Mouse (Mus musculus) lung, embryonic 14.5 days (tissue): ENCODE data around the gene Pgpep1. TPM values are rescaled to one million over a fixed set of nuclear protein-coding genes. Genes with fewer than 3 reads are reported as not detected.
A peak's percentile ranks its signal among the peaks of the same experiment; 100 is the strongest.

Source experiments
- ATAC-seq: fragments of 200-750 bp; cut with Nextera tagmentation; 2 replicates; pipeline ENCODE4 v1.8.0; 2017; ENCODE audit warnings: mild to moderate bottlenecking, moderate TSS enrichment, moderate library complexity; ENCODE audit not compliant: insufficient read depth
- DNase-seq: peaks from one replicate; pipeline ENCODE4 v3.0.0-alpha.2; 2015
- H3K27ac ChIP-seq: fragments of 300-500 bp; sonication (generic); 2 replicates; pipeline ENCODE4 v1.5.1; 2014; ENCODE audit warnings: low read depth, mild to moderate bottlenecking, moderate library complexity
- H3K27me3 ChIP-seq: fragments of 300-500 bp; sonication (generic); 2 replicates; pipeline ENCODE4 v1.6.1; 2014; ENCODE audit warnings: low read length, control low read depth; ENCODE audit not compliant: insufficient read depth
- H3K36me3 ChIP-seq: fragments of 300-500 bp; sonication (generic); 2 replicates; pipeline ENCODE4 v1.6.1; 2014; ENCODE audit warnings: control low read depth; ENCODE audit not compliant: insufficient read depth
- H3K4me1 ChIP-seq: fragments of 300-500 bp; sonication (generic); 2 replicates; pipeline ENCODE4 v1.6.1; 2014; ENCODE audit warnings: antibody characterized with exemption, control low read depth; ENCODE audit not compliant: insufficient read depth
- H3K4me2 ChIP-seq: fragments of 300-500 bp; sonication (generic); 2 replicates; pipeline ENCODE4 v1.6.1; 2014; ENCODE audit warnings: mild to moderate bottlenecking
- H3K4me3 ChIP-seq: fragments of 300-500 bp; sonication (generic); 2 replicates; pipeline ENCODE4 v1.5.1; 2014; ENCODE audit warnings: low read depth, low read length
- H3K9ac ChIP-seq: fragments of 300-500 bp; sonication (generic); 2 replicates; pipeline ENCODE4 v1.6.1; 2014
- H3K9me3 ChIP-seq: fragments of 300-500 bp; sonication (generic); 2 replicates; pipeline ENCODE4 v1.6.1; 2016; ENCODE audit warnings: low read depth, low read length, control low read depth
- CTCF ChIP-seq: IDR thresholded peaks from 2 replicates; pipeline ENCODE4 v1.5.1; 2016; ENCODE audit warnings: antibody characterized with exemption, low read depth
- WGBS: fragments of 180-500 bp; shearing (Covaris S2); extraction: QIAGEN DNeasy Blood & Tissue Kit; methylation state at CpG from one replicate; pipeline ENCODE4 v1.1.7; 2014; 5-methylcytosine and 5-hydroxymethylcytosine counted together
- polyA plus RNA-seq: library from polyadenylated mRNA; unstranded; fragments of >200 nt; fragmentation: Nextera tagmentation; extraction: Ambion mirVana; gene quantifications from 2 replicates; pipeline ENCODE4 v1.2.1, GENCODE M21; 2014

Pgpep1 gene
- polyA plus RNA-seq, 1 experiment from 2014 or later = 48.2 TPM

DNA sequence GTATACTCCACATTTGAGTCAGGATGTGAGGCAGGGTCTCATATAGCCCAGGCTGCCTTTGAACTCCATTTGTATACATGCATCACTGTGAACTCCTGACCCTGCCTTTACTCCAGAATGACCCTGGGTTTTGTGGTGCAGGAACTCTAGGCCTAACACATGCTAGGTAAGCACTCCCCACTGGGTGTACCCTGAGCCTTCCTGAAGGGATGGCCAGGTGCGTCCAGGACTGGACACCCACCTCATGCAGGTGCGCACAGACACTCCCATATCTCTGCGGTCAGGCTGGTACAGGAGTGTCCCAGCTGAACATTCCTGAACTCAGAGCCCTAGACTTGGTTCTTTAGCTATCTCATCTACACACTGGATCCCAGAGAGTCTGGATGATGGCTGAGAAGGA, 13.9 kb upstream of the Pgpep1 start:
- Histone ChIP-seq H3K9me3 (no peaks in the 10 kb centered on the region), H3K4me2 (peak overlapping the region; percentile 93), H3K4me1 (peaks cover 10% of the 10 kb centered on the region), H3K36me3 (peaks cover 23% of the 10 kb centered on the region), H3K27ac (peak overlapping the region; percentile 95), H3K9ac (peak overlapping the region; percentile 79), H3K27me3 (no peaks in the 10 kb centered on the region), H3K4me3 (peak overlapping the region; percentile 68)
- 70% methylated on average over 3 of the region's 3 CpGs for WGBS
- DNase-seq = no peak
- no peak for TF ChIP-seq CTCF
- no peak for ATAC-seq

DNA sequence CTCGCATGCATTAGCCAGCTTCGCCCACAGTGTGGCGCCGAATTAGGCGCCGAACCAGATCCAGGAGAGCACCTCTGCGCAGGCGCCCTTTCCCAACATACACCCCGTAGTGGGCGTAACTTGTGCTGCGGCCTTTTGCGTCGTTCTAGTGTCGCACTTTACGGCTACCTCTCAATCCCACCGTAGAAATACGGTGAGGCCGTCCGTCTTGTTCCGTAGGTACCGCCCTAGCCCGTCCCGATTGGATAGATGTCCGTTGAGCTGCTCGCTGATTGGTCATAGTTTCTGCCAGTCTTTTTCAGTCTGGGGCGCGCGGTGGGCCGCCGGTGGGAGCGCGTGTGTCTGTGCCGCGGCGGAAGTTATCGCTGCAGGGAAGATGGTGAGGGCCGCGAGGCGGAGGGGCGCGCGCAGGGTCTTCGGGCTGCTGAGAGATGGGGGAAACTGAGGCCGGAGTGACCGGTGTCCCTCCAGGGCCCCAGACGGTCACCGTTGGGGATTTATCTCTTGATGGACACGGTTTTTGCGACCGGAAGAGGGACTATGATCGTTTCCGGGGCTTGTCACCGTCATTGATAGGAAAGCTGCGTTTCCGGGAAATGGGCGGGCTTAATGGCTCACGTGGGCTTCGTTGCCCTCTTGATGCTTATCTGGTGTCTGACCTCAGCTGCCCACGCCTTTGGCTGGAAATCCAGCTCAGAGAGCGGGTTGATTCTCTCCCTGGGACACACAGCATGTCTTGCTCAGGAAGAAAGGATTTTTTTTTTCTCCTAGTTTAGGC, 13.1 kb upstream of the Pgpep1 start, which contains the start of gene Lsm4:
TSS of gene Lsm4 (plus strand) at position 170 of the 778 bp plus-strand sequence.
- Histone ChIP-seq H3K27me3 (no peaks in the 10 kb centered on the region), H3K27ac (peak within 1 kb of the TSS; percentile 95), H3K9me3 (no peaks in the 10 kb centered on the region), H3K4me1 (peaks cover 10% of the 10 kb centered on the region), H3K4me3 (peak within 1 kb of the TSS; percentile 68), H3K36me3 (peaks cover 15% of the 10 kb centered on the region), H3K9ac (peak within 1 kb of the TSS; percentile 79), H3K4me2 (peak within 1 kb of the TSS; percentile 93)
- DNase-seq = peak; percentile 100
- peak; percentile 97 for ATAC-seq
- peak; percentile 85 for TF ChIP-seq CTCF
- WGBS = under 1% methylated on average over 60 of the region's 60 CpGs

DNA sequence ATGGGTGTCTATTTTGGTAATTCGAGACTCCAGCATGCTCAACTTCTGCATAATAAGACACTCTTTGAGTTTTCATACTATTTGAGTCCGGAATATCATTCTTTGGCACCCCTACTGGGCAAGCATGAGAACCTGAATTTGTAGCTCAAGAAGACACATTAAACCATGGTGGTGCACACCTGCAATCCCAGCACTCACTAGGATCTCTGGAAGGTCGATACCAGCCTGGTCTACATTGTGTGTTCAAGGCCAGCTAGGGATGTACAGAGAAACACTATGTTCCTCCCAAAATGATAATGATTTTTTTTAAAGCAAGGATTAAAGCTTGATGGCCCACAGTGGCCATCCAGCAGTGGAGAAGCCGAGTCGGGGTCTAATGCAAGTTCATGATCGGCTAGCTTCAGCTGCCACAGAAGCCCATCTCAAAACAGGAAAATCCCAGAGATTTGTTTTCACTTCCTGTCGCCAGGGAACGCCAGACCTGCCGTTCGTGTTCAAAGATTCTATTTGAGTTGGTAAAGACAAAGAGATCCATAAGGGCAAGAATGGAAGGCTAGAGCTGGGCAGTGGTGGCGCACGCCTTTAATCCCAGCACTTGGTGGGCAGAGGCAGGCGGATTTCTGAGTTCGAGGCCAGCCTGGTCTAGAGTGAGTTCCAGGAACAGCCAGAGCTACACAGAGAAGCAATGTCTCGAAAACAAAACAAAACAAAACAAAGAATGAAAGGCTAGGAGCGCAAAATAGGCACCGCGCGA, 12.3 kb upstream of the Pgpep1 start:
- Histone ChIP-seq H3K36me3 (peaks cover 7% of the 10 kb centered on the region; the same call in 1 of the 2 replicates), H3K9me3 (no peaks in the 10 kb centered on the region), H3K4me1 (peaks cover 10% of the 10 kb centered on the region), H3K27me3 (no peaks in the 10 kb centered on the region), H3K4me2 (peak overlapping the region; percentile 93), H3K4me3 (peak overlapping the region; percentile 68), H3K9ac (peak overlapping the region; percentile 53), H3K27ac (peak overlapping the region; percentile 77)
- WGBS = 38% methylated on average over 19 of the region's 19 CpGs
- TF ChIP-seq CTCF = no peak
- DNase-seq (no peak), ATAC-seq (no peak; the same call in 1 of the 2 replicates)

DNA sequence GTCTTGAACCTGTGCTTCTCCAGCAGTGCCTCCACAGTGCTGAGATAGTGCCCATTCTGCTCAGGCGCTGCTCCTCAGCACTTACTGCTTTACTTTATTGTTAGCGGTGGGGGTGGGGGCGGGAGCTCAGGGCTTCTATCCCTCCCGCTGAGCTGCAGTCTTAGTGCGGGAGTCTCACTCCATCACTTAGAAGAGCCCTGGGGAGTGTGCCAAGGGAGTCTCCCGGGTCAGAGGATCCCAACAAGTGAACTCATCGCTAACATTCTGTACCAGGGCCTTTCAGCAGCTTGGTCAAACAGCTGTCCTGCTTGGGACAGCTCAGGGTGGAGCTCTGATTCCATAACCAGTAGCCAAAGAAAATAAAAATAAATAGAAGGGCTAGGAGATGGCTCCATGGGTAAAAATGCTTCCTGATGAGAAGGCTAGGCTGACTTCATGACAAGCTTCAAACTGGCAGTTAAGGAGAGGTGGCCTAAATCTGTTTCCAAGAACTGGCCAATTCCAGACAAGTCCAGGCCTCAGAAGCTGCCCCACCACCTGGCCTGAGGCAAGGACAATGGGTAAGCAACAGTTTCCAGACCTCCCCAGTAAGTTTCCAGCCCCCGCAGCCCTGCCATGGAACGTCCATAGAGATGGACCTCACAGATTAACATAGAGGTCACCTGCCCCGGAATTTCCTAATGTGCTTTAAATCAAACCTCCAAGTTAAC, 11.6 kb upstream of the Pgpep1 start:
- Histone ChIP-seq H3K4me2 (no peak overlapping the region), H3K4me1 (peaks cover 10% of the 10 kb centered on the region), H3K27me3 (no peaks in the 10 kb centered on the region), H3K9ac (no peak overlapping the region), H3K9me3 (no peaks in the 10 kb centered on the region), H3K36me3 (peaks cover 3% of the 10 kb centered on the region; the same call in 1 of the 2 replicates), H3K27ac (no peak overlapping the region), H3K4me3 (no peak overlapping the region)
- DNase-seq (no peak), ATAC-seq (no peak)
- no peak for TF ChIP-seq CTCF
- 63% methylated on average over 10 of the region's 10 CpGs for WGBS

GRCm38 (mm10) chr8:70667071-70667470, 6.9 kb upstream of the Pgpep1 start:
- no peak overlapping the region for H3K4me3 ChIP-seq
- no peak for TF ChIP-seq CTCF
- no peak overlapping the region for H3K9ac ChIP-seq
- WGBS = 64% methylated on average over 5 of the region's 5 CpGs
- H3K27me3 ChIP-seq = no peaks in the 10 kb centered on the region
- H3K27ac ChIP-seq = no peak overlapping the region
- no peak overlapping the region for H3K4me2 ChIP-seq
- ATAC-seq = no peak
- no peaks in the 10 kb centered on the region for H3K4me1 ChIP-seq
- no peaks in the 10 kb centered on the region for H3K36me3 ChIP-seq
- H3K9me3 ChIP-seq = no peaks in the 10 kb centered on the region
- no peak for DNase-seq

GRCm38 (mm10) chr8:70665599-70665998, 5.4 kb upstream of the Pgpep1 start:
- DNase-seq = no peak
- no peak overlapping the region for H3K4me3 ChIP-seq
- 69% methylated on average over 2 of the region's 2 CpGs for WGBS
- H3K36me3 ChIP-seq = no peaks in the 10 kb centered on the region
- H3K9me3 ChIP-seq = no peaks in the 10 kb centered on the region
- no peak for TF ChIP-seq CTCF
- H3K27ac ChIP-seq = no peak overlapping the region
- no peaks in the 10 kb centered on the region for H3K4me1 ChIP-seq
- ATAC-seq = no peak
- no peak overlapping the region for H3K9ac ChIP-seq
- H3K27me3 ChIP-seq = no peaks in the 10 kb centered on the region
- no peak overlapping the region for H3K4me2 ChIP-seq
